Mouse (Mus musculus): ENCODE results near the gene Arpc3. TPM values are rescaled to one million over a fixed set of nuclear protein-coding genes. Genes with fewer than 3 reads are reported as not detected.

Arpc3 gene
- polyA plus RNA-seq, 1 experiment from 2014 or later: 147 TPM

GRCm38 (mm10) chr5:122378171-122378570, 13.5 kb upstream of the Arpc3 start:
- TF ChIP-seq EP300 (optimal IDR thresholded peaks at IDR 0.05) (no peak), CTCF (IDR thresholded peaks at IDR 0.05; ENCODE audit: low read depth) (no peak)
- H3K4me3 ChIP-seq (ENCODE audit: low read depth, low read length): no peak overlapping the region
- no peak overlapping the region for H3K27ac ChIP-seq (replicated peaks)
- 93% methylated on average over 12 of the region's 12 CpGs for WGBS
- no peaks in the 10 kb centered on the region for H3K9me3 ChIP-seq (ENCODE audit: control insufficient read depth, low read length)
- DNase-seq (ENCODE audit: low spot score) (no peak), ATAC-seq (ENCODE audit: low FRiP score, low TSS enrichment) (no peak)
- no peaks in the 10 kb centered on the region for H3K4me1 ChIP-seq (replicated peaks; ENCODE audit: control insufficient read depth, insufficient read depth)
- no peak overlapping the region for H3K9ac ChIP-seq (ENCODE audit: low read length)
- H3K36me3 ChIP-seq (ENCODE audit: control insufficient read depth, insufficient read depth, low read length): peaks cover 6% of the 10 kb centered on the region; the same call in 1 of the 2 replicates
- H3K4me2 ChIP-seq (replicated peaks; ENCODE audit: low read depth): no peak overlapping the region
- H3K27me3 ChIP-seq (ENCODE audit: control insufficient read depth, insufficient read depth, low read length): no peaks in the 10 kb centered on the region

- no peak overlapping the region for H3K27ac ChIP-seq (replicated peaks)
- peak; percentile 70 for ATAC-seq (ENCODE audit: low FRiP score, low TSS enrichment)
- H3K27me3 ChIP-seq (ENCODE audit: control insufficient read depth, insufficient read depth, low read length): no peaks in the 10 kb centered on the region
- no peak overlapping the region for H3K4me3 ChIP-seq (ENCODE audit: low read depth, low read length)
- TF ChIP-seq EP300 (optimal IDR thresholded peaks at IDR 0.05): no peak
- TF ChIP-seq CTCF (IDR thresholded peaks at IDR 0.05; ENCODE audit: low read depth): peak; percentile 88
- WGBS: 50% methylated on average over 11 of the region's 11 CpGs
- H3K9ac ChIP-seq (ENCODE audit: low read length): no peak overlapping the region
- no peaks in the 10 kb centered on the region for H3K4me1 ChIP-seq (replicated peaks; ENCODE audit: control insufficient read depth, insufficient read depth)
- peaks cover 6% of the 10 kb centered on the region; the same call in 1 of the 2 replicates for H3K36me3 ChIP-seq (ENCODE audit: control insufficient read depth, insufficient read depth, low read length)
- DNase-seq (ENCODE audit: low spot score): peak; percentile 76
- no peaks in the 10 kb centered on the region for H3K9me3 ChIP-seq (ENCODE audit: control insufficient read depth, low read length)
- H3K4me2 ChIP-seq (replicated peaks; ENCODE audit: low read depth): no peak overlapping the region
Measured at GRCm38 (mm10) chr5:122379374-122380155, 12.1 kb upstream of the Arpc3 start.

- no peak for DNase-seq (ENCODE audit: low spot score)
- H3K36me3 ChIP-seq (ENCODE audit: control insufficient read depth, insufficient read depth, low read length): no peaks in the 10 kb centered on the region; the same call in 1 of the 2 replicates
- H3K9me3 ChIP-seq (ENCODE audit: control insufficient read depth, low read length): no peaks in the 10 kb centered on the region
- TF ChIP-seq CTCF (IDR thresholded peaks at IDR 0.05; ENCODE audit: low read depth): no peak
- TF ChIP-seq EP300 (optimal IDR thresholded peaks at IDR 0.05): no peak
- no peak overlapping the region for H3K4me3 ChIP-seq (ENCODE audit: low read depth, low read length)
- H3K27ac ChIP-seq (replicated peaks): no peak overlapping the region
- no peak for ATAC-seq (ENCODE audit: low FRiP score, low TSS enrichment)
- 95% methylated on average over 5 of the region's 5 CpGs for WGBS
- peaks cover 3% of the 10 kb centered on the region; the same call in 1 of the 2 replicates for H3K4me1 ChIP-seq (replicated peaks; ENCODE audit: control insufficient read depth, insufficient read depth)
- no peak overlapping the region for H3K9ac ChIP-seq (ENCODE audit: low read length)
- no peak overlapping the region for H3K4me2 ChIP-seq (replicated peaks; ENCODE audit: low read depth)
- H3K27me3 ChIP-seq (ENCODE audit: control insufficient read depth, insufficient read depth, low read length): no peaks in the 10 kb centered on the region
Measured at GRCm38 (mm10) chr5:122390006-122390405, 1.7 kb upstream of the Arpc3 start.

GRCm38 (mm10) chr5:122390671-122391070, 1.0 kb upstream of the Arpc3 start:
- DNase-seq (ENCODE audit: low spot score): no peak
- H3K4me2 ChIP-seq (replicated peaks; ENCODE audit: low read depth): no peak overlapping the region
- no peak overlapping the region for H3K4me3 ChIP-seq (ENCODE audit: low read depth, low read length)
- no peaks in the 10 kb centered on the region for H3K9me3 ChIP-seq (ENCODE audit: control insufficient read depth, low read length)
- H3K27me3 ChIP-seq (ENCODE audit: control insufficient read depth, insufficient read depth, low read length): no peaks in the 10 kb centered on the region
- H3K36me3 ChIP-seq (ENCODE audit: control insufficient read depth, insufficient read depth, low read length): no peaks in the 10 kb centered on the region; the same call in 1 of the 2 replicates
- H3K4me1 ChIP-seq (replicated peaks; ENCODE audit: control insufficient read depth, insufficient read depth): peaks cover 3% of the 10 kb centered on the region; the same call in 1 of the 2 replicates
- H3K9ac ChIP-seq (ENCODE audit: low read length): no peak overlapping the region
- H3K27ac ChIP-seq (replicated peaks): no peak overlapping the region
- TF ChIP-seq EP300 (optimal IDR thresholded peaks at IDR 0.05): no peak
- ATAC-seq (ENCODE audit: low FRiP score, low TSS enrichment): no peak

GRCm38 (mm10) chr5:122391178-122391785, 396 bp upstream of the Arpc3 start:
- H3K27me3 ChIP-seq (ENCODE audit: control insufficient read depth, insufficient read depth, low read length): no peaks in the 10 kb centered on the region
- H3K36me3 ChIP-seq (ENCODE audit: control insufficient read depth, insufficient read depth, low read length): no peaks in the 10 kb centered on the region; the same call in 1 of the 2 replicates
- no peak overlapping the region for H3K27ac ChIP-seq (replicated peaks)
- no peak overlapping the region for H3K9ac ChIP-seq (ENCODE audit: low read length)
- DNase-seq (ENCODE audit: low spot score): no peak
- H3K9me3 ChIP-seq (ENCODE audit: control insufficient read depth, low read length): no peaks in the 10 kb centered on the region
- ATAC-seq (ENCODE audit: low FRiP score, low TSS enrichment): no peak
- H3K4me2 ChIP-seq (replicated peaks; ENCODE audit: low read depth): no peak overlapping the region
- whole genome bisulfite sequencing: 50% methylated on average over 15 of the region's 16 CpGs
- H3K4me3 ChIP-seq (ENCODE audit: low read depth, low read length): peak overlapping the region; percentile 85; the same call in 1 of the 2 replicates
- H3K4me1 ChIP-seq (replicated peaks; ENCODE audit: control insufficient read depth, insufficient read depth): peaks cover 3% of the 10 kb centered on the region; the same call in 1 of the 2 replicates
- no peak for TF ChIP-seq CTCF (IDR thresholded peaks at IDR 0.05; ENCODE audit: low read depth)

Measured in stomach, postnatal 0 days (tissue).